Mouse (Mus musculus): Measurements from ENCODE around the gene Rgp1.
"Not testable (repeated sequence)": the region's sequence is repeated elsewhere in the genome, so short reads cannot be mapped to it uniquely, and the experiment has no call there.

The Rgp1 gene

DNA sequence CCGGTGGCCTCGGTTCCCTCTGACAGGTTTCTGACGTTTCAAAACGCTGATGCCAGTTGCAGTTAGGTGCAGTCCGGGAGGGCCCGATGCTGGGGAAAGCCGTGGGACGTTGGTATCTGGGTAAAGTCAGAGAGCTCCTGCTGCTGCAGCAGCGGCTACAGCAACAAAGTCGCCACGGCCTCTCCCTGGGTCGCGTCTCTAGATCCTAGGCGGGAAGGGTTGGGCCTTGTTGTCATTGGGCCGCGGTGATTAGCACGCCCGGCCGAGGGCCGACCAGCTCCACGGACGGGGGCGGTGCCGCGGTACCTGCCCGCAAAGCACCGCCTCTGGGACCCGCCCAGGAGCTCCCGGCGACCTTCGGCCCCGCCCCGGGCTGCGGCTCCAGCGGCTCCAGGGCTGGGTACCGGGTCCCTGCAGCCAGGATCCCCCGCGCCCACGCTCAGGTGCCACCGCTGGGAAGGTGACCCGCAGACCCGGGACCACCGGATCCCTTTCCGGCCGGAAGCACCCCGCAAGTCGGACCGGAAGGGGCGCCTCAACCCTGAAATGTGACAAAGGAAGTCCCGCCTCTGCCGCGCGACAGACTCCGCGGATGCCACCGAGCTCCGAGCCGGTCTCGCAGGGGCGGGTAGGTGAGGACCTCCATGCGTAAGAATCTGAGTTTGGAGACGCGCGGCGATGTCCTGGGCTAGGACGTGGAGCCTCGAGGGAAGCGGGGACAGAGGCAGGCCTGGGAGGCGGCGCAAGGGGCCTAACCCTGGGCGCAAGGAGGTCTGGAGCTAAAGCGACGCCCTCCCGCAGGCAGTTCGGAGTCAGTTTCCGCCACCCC is at the start of gene Rgp1, which contains the start of gene Gba2:
Rgp1 (plus strand) TSS at position 340 of the 829 bp plus-strand sequence.
Gba2 (minus strand) TSS at position 498 of the 829 bp plus-strand sequence.
- peak; percentile 87 to 89 for DNase-seq (ENCODE audit: low spot score in 2 of 2)

DNA sequence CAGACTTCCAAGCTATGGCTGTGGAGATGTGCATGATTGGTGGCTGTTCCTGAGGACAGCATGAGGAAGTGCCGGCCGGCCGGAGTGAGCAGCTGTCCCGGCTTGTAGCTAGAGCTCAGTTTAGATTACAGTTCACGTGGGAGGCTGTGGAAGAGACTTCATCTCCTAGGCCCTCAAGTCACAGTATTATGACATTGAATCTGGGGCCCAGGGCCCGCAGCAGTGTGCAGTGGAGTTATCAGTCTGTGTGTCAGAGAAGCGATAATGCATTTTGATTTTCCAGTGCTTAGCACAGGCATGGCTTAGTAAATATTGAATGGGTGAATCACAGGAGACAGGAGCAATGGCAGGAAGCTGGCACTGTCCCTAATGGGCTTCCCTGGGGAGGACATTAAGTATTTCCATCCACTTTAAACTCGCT is 48.4 kb upstream of the Rgp1 start:
- no peak for DNase-seq (ENCODE audit: low spot score in 2 of 2)

DNA sequence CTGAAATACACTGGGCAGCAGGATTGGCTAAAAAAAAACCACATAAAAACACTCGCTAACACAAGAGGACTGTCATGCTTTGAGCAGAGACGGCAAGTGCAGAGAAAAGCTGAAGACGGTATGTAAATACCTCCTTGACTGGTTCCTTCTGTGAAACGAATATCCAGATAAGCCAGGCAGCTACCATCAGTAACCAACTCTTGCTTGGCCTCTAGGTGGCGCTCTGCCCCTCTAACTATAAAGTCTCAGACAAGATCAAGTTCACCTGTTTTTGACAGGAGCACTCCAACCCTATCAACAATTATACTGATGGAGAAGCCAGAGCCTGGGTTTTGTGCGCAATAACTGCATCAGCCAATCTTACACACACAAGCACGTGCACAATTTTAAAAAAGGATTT is 47.9 kb upstream of the Rgp1 start:
- DNase-seq (ENCODE audit: low spot score in 2 of 2) = peak in 1 of 2 experiments; percentile 70

DNA sequence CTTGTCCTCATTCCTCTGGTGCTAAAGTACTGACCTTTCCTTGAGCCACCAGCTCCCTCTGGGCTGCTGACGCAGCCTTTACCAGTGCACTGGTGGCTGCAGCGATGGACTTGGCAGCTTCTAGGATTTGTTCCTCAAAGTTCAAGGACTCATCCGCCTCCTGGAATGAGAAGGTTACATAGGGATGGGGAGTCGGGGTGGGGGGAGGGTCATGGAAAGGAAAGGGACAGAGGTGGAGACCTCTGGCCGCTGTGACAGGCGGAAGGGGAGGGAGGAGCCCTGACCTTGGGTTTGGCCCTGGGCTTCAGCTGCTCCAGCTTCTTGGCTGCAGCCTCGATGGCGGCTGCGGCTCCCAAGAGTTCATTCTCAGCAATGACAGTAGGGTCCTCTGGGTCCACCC is 45.2 kb upstream of the Rgp1 start:
- no peak for DNase-seq (ENCODE audit: low spot score in 2 of 2)

DNA sequence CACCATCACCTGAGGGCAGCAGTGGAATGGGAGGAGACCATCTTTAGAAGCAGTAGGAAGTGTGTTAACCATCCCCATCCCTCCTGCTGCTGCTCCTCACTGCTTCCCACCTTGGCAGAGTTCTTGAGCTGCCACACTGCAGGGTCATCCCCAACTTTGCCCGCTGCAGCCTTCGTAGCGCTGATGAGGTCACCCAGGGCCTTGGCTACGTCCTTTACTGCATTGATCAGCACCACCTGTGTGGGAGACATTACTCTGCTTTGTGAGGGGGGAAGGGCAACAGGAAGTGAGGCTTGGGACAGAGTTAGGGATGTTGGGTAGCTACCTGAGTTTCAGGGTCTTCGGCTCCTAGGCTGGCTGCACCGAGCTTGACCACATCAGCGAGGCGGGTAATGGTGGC is 42.9 kb upstream of the Rgp1 start:
- DNase-seq (ENCODE audit: low spot score in 2 of 2) = no peak

DNA sequence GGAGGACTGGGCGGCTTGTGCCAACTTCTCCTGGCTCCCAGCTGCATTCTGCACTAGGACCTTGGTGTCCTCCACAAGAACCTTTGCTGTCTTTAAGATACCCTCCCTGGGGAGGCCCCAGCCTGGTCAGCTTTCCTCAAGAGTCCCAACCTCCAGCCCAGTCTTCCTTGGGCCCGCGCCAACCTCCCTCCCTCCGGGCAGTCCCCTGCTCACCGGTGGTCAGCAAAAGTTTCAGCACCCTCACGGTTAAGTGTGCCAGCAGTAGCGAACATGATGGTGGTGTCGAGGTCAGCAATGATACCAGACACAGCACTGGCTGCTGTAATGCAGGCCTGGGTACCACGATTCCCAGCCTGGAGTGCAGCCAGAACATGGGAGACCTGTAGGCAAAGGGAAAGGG is 42.5 kb upstream of the Rgp1 start:
- DNase-seq (ENCODE audit: low spot score in 2 of 2) = no peak

DNA sequence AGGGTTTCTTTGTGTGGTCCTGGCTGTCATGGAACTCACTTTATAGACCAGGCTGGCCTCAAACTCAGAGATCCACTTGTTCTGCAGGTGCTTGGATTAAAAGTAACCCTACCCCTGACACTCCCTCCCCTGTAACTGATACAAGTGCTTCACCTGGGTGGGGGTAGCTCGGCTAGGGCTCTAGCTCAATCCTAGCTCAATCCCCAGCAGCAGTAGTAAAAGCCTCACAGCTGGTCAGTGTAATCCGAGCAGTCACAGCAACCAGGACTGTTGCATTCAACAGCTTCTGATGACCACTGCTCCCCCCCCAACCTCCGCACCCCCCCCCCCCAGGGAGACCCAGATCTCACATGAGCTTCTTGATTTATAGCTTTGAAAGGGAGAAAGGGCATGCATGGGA is 36.5 kb upstream of the Rgp1 start:
- DNase-seq (ENCODE audit: low spot score in 2 of 2) = no peak

DNA sequence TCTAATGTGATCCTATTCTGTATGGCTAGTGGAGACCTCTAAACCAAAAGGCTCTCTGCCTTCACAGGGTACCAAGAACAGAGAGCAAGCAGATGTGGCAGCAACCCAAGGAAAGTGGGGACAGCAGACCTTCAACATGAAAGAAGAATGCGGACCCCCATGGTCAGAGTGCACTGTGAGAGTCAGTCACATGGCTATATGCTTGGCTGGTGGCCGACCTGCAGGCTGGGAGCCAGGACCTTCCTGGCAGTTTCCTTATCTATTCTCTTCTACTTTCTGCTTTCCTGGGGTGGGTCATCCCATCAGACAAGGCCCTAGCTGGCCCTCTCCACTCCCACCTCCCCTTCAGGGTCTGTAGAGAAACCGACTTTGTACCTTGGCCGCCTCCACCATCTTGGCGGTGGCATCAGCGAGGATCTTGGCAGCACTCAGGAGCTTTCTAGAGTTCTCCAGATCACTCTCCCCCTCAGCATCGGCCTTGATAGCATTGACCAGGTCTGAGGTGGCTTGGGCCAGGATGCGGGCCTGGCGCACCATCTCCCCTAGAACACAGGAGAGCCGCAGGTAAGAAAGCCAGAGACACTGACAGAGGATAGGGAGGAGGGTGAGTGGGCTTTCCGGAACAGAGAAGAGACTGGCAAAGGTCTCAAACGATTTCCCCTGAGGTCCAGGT is 32.0 kb upstream of the Rgp1 start:
- DNase-seq (ENCODE audit: low spot score in 2 of 2) = no peak

DNA sequence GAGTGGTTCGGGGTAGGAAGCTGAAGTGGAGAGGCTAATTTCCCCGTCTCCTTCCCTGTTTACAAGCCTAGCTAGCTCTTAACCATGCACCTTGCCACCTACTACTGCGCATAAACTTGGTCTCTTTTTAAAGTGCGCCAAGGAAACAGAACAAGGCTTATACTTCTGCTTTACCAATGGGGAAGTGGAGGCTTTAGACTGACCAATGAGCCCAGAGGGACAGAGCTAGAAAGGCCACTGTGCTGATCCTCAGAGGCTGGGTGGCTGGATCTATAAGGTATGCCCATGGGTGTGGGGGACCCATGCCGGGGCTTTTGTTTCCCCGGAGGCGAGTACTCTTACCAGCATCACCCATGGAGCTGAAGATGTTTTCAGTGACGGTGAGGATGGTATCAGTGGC is 31.4 kb upstream of the Rgp1 start:
- no peak for DNase-seq (ENCODE audit: low spot score in 2 of 2)

DNA sequence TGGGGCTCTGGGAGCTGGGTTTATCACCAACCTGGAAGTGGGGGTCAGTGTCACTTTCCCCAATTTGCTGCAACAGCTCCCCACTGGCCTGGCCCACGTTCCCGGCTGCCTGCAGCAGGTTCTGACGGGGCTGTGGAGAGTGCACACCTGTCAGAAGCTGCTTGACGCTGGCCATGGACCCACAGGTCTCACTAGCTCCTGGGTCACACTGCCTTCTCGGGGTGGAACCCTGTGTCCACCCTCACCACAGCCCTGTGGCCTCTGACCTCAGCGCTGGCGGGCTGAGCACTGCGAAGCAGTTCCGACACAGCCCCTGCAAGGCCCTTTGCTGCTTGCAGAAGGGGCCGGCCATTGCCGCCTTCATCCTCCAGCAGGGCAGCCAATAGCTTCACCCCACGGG is 29.5 kb upstream of the Rgp1 start:
- no peak for DNase-seq (ENCODE audit: low spot score in 2 of 2)

DNA sequence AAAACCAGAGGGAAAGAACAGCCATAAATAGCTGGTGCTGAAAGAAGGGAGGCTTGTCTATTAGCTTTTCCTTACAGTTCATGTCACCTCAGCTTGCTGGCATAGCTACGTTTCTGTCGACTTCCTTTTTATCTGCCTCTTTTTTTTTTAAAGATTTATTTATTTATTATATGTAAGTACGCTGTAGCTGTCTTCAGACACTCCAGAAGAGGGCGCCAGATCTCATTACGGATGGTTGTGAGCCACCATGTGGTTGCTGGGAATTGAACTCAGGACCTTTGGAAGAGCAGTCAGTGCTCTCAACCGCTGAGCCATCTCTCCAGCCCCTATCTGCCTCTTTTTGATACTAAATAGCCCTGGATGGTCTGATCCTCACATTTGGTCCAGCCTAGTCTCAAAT is 26.7 kb upstream of the Rgp1 start:
- not testable (repeated sequence) for DNase-seq (ENCODE audit: low spot score in 2 of 2)

DNA sequence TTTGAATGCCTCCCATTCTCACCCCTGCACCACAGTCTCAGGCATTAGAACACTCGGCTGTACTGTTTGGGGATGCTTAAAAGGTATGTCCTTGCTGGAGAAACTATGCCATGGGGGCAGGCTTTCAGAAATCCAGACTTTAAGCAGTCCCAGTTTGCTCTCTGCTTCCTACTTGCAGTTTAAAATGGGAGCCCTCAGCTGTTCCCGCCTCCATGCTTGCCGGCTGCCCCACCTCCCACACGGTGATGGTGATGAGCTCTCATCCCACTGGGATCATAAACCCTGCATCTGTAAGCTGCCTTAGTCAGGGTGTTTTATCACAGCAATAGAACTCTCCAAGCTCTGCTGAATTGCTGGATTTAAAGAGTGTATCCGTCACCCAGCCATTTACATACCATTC is 26.1 kb upstream of the Rgp1 start:
- no peak for DNase-seq (ENCODE audit: low spot score in 2 of 2)

DNA sequence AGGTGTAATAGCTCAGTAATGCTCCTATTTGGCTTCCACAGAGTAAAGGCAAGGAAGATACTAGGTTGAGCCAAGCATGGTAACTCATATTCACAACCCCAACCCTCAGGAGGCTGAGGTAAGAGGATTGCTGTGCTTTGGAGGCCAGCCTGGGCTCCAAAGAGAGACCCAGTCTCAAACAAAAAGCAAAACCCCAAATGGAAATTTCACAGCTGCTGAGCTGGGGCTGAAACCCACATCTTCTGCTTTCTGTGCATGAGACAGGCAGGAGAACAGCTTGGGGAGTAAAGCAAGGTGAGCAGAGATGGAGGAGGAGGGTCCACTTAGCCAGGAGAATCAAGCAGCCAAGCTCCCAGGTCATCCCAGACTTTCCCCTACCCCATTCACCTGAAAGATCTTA is 24.6 kb upstream of the Rgp1 start:
- DNase-seq (ENCODE audit: low spot score in 2 of 2) = no peak

DNA sequence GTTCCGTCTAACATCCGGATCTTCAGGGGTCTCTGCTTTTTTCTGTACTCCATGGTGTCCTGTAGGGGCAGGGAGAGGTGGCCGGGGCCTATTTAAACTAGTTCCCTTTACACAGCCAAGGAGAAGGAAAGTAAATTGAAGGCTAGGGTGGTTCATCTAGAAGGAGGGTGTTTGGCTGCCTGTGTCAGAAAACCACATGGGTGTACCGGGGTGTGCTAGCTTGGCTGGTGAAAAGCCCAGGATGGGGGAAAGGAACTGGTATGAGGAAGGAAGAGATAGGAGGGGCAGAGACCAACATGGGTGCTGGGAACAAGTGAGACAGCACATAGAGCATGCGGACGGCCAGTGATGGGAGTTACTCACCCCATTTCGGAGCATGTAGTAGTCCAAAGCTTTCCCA is 22.6 kb upstream of the Rgp1 start:
- no peak for DNase-seq (ENCODE audit: low spot score in 2 of 2)

DNA sequence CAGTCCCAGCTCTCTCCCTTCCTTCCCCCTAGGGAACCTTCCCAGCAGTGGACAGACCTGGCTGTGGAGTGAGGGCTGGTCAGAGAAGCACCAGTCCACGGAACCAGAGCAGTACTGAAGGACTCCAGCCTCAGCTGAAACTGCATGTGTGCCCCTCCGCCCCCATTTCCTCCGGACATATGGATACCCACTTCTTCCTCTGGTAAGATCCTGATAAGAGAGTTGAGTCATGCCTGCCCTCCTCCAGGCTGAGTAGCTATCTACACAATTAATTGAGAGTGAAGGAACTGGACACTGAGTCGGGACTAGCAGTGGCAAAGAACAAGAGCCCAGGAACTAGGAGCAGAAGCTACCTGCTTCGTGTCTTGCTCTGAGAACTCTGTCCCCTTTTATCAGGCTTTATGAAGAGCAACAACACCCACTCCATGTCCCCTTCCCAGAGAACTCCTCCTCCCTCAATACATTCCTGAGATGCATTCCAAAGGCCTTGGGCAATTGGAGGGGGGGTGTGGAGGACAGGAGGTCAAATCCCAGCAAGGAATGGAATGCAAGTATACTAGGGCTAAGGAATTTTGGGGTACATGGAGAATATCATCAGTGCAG is 20.4 kb upstream of the Rgp1 start:
- DNase-seq (ENCODE audit: low spot score in 2 of 2) = no peak

DNA sequence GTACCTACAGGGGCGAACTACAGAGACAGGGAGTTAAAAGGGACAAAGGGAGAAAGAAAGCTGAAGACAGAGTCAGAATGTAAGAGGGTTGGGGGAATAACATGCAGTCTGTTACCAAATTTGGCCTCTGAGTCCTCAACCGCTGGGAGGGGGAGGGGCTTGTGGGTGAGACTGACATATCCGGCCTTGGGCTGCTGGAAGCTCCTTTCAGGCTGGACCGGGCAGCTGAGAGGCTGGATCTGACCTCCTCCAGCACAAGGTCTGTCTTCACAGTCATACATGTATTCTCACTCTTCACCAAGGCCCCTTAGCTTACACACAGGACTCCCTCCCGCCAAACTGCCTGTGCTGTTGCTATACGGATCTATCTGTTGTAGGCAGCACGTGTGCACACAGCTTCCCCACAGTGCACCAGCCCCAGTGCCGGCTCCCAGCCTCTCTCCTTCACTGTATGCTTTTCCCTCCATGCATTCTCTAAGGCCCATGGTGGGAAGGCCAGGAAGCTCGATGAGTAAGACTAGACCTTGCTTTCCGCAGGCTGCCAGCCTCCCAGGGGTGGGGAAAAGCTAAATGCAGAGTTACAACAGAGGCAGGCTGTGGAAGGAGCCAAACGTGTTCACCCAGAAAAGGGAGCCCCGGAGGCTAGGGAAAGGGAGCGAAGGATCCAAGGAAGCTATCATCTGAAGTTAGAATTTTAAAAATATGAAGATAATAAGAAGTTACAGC is 19.7 kb upstream of the Rgp1 start:
- DNase-seq (ENCODE audit: low spot score in 2 of 2) = peak in 1 of 2 experiments; percentile 50

DNA sequence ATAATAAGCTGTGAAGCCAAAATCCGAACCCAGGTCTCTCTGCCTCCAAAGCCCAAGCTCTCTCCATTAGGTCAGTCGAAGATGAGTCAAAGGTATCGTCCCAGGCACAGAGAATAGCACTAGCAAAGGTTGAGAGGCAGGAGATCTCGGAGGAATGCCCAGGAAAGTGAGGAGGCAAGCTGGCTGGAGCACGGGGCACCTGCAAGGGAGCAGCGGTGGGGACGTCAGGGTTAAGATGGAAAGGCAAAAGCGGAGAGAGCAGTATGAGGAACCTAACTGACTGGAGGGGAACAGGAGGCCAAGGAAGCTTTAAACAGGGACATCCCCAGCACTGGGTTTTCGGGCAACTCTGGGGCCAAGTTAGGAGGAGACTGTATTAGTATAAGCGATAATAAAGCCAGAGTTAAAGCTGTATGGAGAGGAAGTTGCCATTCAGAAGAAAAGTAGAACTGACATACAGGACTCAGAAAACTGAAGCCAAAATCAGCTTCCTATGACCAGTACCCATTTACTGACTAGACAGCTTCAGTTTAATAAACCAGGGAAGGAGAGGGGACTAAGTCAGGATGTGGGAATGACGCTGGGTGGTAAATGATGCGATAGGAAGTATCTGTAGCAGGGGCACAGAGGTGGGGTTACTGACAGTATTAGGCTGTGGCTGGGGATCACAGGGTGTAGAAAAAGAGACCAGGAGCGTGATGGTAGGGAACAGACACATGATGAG is 18.8 kb upstream of the Rgp1 start:
- no peak for DNase-seq (ENCODE audit: low spot score in 2 of 2)

DNA sequence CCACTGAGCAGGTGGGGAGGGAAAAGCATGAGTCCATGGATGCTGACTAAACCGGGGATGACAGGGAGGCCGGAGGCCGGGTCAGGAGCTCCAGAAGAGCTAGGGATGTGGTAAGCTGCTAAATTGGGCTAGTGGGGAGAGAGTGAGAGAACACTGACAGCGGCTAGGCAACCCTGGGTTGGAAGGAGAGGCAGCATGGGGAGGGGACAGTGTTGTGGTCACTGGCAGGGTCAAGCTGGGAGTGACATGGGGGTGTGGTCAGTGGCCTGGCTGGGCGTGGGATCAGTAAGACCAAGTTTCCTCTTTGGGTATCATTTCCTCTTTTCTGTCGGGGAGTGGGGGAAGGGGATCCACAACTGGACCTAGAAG is 18.3 kb upstream of the Rgp1 start:
- DNase-seq (ENCODE audit: low spot score in 2 of 2) = peak; percentile 35 to 51

DNA sequence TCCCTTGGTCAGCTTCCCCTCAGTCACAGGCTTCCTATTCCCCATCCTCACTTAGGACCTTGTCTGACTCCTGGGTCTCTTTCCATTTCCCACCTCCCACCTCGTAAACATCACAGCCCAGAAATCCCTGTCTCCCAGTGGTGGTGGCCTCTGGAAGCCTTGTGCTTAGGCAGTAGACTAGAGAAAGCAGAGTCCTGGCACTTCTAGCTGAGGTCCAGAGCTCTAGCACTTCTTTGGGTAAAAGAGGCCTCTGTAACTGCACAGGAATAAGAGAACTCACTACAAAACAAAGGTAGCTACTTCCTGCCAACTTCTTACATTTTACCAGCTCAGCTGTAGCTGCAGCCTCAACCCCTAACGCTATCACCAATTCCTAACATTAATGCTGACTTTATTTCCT is 17.5 kb upstream of the Rgp1 start:
- DNase-seq (ENCODE audit: low spot score in 2 of 2) = no peak

DNA sequence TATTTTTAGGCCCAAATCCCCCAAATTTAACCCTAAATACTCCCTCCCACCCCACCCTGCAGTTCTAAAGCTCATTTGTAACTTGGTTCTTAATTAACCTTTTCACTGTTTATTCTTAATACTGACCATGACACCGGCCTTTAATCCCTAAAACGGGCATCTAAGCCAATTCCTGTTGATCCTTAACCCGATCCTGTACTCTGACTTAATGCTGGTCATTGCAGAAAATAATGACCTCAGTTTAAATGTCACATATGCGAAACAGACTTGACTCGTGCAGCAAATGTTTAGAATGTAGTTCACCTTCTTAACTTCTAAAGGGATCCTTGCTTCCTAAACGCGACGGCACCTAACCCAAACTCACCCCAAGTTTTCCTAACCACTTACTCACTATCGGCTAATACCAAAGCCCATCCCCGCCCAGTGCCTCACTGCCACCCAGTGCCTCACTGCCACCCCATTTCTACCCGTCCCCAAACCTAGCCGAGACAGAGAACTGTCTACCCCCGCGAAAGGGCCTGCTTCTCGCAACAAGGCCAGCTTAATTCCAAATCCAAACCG is 17.0 kb upstream of the Rgp1 start:
- no peak for DNase-seq (ENCODE audit: low spot score in 2 of 2)
